Mouse (Mus musculus): ENCODE measurements around the gene Tmcc3. TPM values are rescaled to one million over a fixed set of nuclear protein-coding genes. Genes with fewer than 3 reads are reported as not detected.

The Tmcc3 gene
- total and polyA plus RNA-seq, 2 experiments from 2014 or later: 4.1 to 10.0 TPM

DNA sequence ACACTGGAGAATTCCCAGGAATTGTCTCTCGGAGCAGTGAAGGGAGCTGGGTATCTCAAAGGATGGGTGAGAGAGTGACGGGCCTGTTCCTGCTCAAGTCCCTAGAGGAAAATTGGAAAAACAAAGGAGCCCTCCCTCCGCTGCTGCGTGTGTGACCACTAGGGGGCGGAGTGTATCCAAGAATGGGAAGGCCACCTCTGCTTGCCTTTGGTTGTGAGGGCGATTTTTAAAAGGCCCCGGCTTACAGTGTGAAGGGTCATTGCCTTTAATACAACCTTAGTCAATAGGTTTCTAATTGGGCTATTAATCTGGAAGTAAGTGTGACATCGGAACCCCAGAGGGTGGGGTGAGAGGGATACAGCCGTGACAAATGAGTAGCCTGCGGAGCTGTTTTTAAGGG lies 311.9 kb downstream of the Tmcc3 start:
- 10% methylated on average over 10 of the region's 10 CpGs for WGBS
- peaks cover 15% of the 10 kb centered on the region; the same call in 1 of the 2 replicates for H3K27me3 ChIP-seq (ENCODE audit: control insufficient read depth, insufficient read depth, low read length)
- no peak overlapping the region for H3K27ac ChIP-seq (ENCODE audit: low read depth)
- no peaks in the 10 kb centered on the region for H3K36me3 ChIP-seq (replicated peaks; ENCODE audit: control insufficient read depth, insufficient read depth, low read length)
- DNase-seq (ENCODE audit: low spot score): peak; percentile 82
- H3K4me1 ChIP-seq (ENCODE audit: control insufficient read depth, insufficient read depth): no peaks in the 10 kb centered on the region
- no peak overlapping the region for H3K9ac ChIP-seq (replicated peaks; ENCODE audit: low read depth, low read length)
- no peaks in the 10 kb centered on the region for H3K9me3 ChIP-seq (replicated peaks; ENCODE audit: control insufficient read depth, low read length)
- no peak overlapping the region for H3K4me2 ChIP-seq (ENCODE audit: low read depth, low read length)
- peak; percentile 75 for ATAC-seq (ENCODE audit: insufficient read depth, low read depth)
- TF ChIP-seq CTCF (IDR thresholded peaks at IDR 0.05; ENCODE audit: low read depth) (peak; percentile 97), EP300 (IDR thresholded peaks at IDR 0.05; ENCODE audit: low read depth) (no peak)
- H3K4me3 ChIP-seq (ENCODE audit: low read depth, low read length): no peak overlapping the region

DNA sequence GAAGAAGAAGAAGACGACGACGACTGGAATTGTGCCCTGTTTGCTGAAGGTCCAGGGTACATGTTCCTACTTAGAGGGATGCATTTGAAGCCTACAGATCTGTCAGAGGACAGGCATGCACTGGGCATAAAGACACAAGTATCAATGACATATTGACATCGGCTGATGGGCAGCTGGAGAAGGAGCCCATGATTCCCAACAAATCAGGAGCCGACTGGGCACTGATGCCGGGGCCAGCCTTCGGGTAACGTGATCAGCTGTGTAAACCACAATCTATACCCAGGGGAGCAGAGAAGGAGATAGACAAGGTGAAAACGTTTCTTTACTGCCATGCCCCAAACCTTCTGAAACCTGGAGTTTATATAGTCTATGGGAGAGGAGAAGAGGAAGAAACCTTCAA lies 313.3 kb downstream of the Tmcc3 start:
- Histone ChIP-seq H3K4me2 (ENCODE audit: low read depth, low read length) (no peak overlapping the region), H3K36me3 (replicated peaks; ENCODE audit: control insufficient read depth, insufficient read depth, low read length) (no peaks in the 10 kb centered on the region), H3K4me3 (ENCODE audit: low read depth, low read length) (no peak overlapping the region), H3K9ac (replicated peaks; ENCODE audit: low read depth, low read length) (no peak overlapping the region), H3K27me3 (ENCODE audit: control insufficient read depth, insufficient read depth, low read length) (peaks cover 15% of the 10 kb centered on the region; the same call in 1 of the 2 replicates), H3K9me3 (replicated peaks; ENCODE audit: control insufficient read depth, low read length) (no peaks in the 10 kb centered on the region), H3K4me1 (ENCODE audit: control insufficient read depth, insufficient read depth) (no peaks in the 10 kb centered on the region), H3K27ac (ENCODE audit: low read depth) (no peak overlapping the region)
- DNase-seq (ENCODE audit: low spot score) (no peak), ATAC-seq (ENCODE audit: insufficient read depth, low read depth) (no peak)
- 80% methylated on average over 9 of the region's 9 CpGs for WGBS
- TF ChIP-seq CTCF (IDR thresholded peaks at IDR 0.05; ENCODE audit: low read depth): no peak
- TF ChIP-seq EP300 (IDR thresholded peaks at IDR 0.05; ENCODE audit: low read depth): no peak

DNA sequence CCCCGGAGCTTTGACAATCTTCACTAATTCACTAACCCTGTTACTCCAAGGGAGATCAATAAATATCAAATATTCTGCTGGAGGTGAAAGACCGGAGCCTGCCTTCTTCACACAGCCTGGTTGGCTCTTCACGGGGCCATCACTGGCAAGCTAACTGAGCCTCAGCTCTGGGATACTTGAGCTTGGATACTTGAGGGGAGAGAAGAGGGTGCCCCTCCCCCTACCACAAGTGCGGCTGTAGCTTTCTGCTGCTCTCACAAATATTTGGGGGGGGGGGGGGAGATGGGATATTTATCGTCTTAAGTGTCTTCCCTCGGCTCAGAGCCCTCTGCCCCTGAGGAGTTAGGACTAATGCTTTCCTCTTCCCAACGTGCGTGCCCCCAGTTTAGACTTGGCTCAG lies 313.9 kb downstream of the Tmcc3 start:
- DNase-seq (ENCODE audit: low spot score) (no peak), ATAC-seq (ENCODE audit: insufficient read depth, low read depth) (no peak)
- Histone ChIP-seq H3K4me3 (ENCODE audit: low read depth, low read length) (no peak overlapping the region), H3K27me3 (ENCODE audit: control insufficient read depth, insufficient read depth, low read length) (peaks cover 15% of the 10 kb centered on the region; the same call in 1 of the 2 replicates), H3K4me1 (ENCODE audit: control insufficient read depth, insufficient read depth) (no peaks in the 10 kb centered on the region), H3K9ac (replicated peaks; ENCODE audit: low read depth, low read length) (no peak overlapping the region), H3K4me2 (ENCODE audit: low read depth, low read length) (no peak overlapping the region), H3K36me3 (replicated peaks; ENCODE audit: control insufficient read depth, insufficient read depth, low read length) (no peaks in the 10 kb centered on the region), H3K27ac (ENCODE audit: low read depth) (no peak overlapping the region), H3K9me3 (replicated peaks; ENCODE audit: control insufficient read depth, low read length) (no peaks in the 10 kb centered on the region)
- TF ChIP-seq CTCF (IDR thresholded peaks at IDR 0.05; ENCODE audit: low read depth): no peak
- WGBS: 59% methylated on average over 8 of the region's 8 CpGs

DNA sequence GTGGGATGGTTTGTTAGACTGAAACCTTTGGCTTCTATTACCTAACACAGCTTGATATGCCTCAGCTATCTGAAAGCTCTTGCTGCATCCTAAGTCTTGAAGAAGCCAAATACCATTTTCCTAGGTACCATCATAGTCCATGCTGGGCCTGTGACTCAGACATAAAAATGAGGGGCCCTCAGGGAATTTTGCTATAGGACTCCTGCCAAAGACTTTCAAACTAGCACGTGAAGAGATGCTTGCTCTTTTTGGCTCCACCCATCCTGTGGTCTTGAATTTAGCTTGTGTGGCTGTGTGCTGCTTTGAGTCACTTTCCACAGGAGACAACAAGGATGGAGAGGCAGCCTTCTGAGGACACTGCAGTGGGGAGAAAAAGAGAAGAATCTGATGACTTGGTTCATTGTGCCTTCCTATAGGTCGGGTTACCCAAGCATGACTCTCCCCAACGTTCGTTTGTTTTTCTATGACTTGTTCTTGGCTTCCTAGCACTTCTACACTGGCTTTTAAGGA lies 319.1 kb downstream of the Tmcc3 start:
- no peak for DNase-seq (ENCODE audit: low spot score)
- Histone ChIP-seq H3K4me3 (ENCODE audit: low read depth, low read length) (no peak overlapping the region), H3K36me3 (replicated peaks; ENCODE audit: control insufficient read depth, insufficient read depth, low read length) (no peaks in the 10 kb centered on the region), H3K4me2 (ENCODE audit: low read depth, low read length) (no peak overlapping the region), H3K27ac (ENCODE audit: low read depth) (no peak overlapping the region), H3K4me1 (ENCODE audit: control insufficient read depth, insufficient read depth) (no peaks in the 10 kb centered on the region), H3K9ac (replicated peaks; ENCODE audit: low read depth, low read length) (no peak overlapping the region), H3K27me3 (ENCODE audit: control insufficient read depth, insufficient read depth, low read length) (no peaks in the 10 kb centered on the region), H3K9me3 (replicated peaks; ENCODE audit: control insufficient read depth, low read length) (no peaks in the 10 kb centered on the region)
- 61% methylated on average over 4 of the region's 4 CpGs for WGBS
- ATAC-seq (ENCODE audit: insufficient read depth, low read depth): no peak
- no peak for TF ChIP-seq CTCF (IDR thresholded peaks at IDR 0.05; ENCODE audit: low read depth)
- TF ChIP-seq EP300 (IDR thresholded peaks at IDR 0.05; ENCODE audit: low read depth): no peak

DNA sequence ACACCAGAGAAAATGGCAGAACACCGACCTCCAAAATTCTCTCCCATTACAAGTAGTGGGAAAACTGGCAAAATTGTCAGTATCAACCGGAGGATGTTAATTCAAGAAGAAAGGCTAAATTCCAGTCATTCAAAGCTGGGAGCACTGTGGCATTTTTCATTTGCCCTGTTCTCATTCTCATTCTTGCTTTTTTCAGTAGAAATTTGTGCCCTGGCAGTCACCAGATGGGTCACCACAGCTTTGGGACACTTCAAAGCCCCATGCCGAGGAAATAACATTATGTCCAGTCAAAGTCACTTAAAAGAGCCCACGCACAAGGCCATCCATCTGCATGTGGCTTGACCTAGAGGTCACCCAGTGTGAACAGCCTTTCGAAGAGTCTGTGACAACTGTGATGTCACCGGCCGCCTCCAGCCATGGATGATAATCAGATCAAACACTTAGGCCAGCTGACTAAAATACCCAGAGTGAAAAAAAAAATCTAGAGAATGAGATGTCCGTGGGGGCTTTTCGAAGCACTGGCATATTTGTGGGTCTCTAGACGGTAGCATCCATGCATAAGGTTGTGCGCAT lies 319.9 kb downstream of the Tmcc3 start:
- Histone ChIP-seq H3K4me1 (ENCODE audit: control insufficient read depth, insufficient read depth) (no peaks in the 10 kb centered on the region), H3K9me3 (replicated peaks; ENCODE audit: control insufficient read depth, low read length) (no peaks in the 10 kb centered on the region), H3K27me3 (ENCODE audit: control insufficient read depth, insufficient read depth, low read length) (no peaks in the 10 kb centered on the region), H3K36me3 (replicated peaks; ENCODE audit: control insufficient read depth, insufficient read depth, low read length) (no peaks in the 10 kb centered on the region), H3K4me2 (ENCODE audit: low read depth, low read length) (no peak overlapping the region), H3K27ac (ENCODE audit: low read depth) (no peak overlapping the region), H3K9ac (replicated peaks; ENCODE audit: low read depth, low read length) (no peak overlapping the region), H3K4me3 (ENCODE audit: low read depth, low read length) (no peak overlapping the region)
- DNase-seq (ENCODE audit: low spot score) (no peak), ATAC-seq (ENCODE audit: insufficient read depth, low read depth) (no peak)
- 70% methylated on average over 11 of the region's 11 CpGs for whole genome bisulfite sequencing
- TF ChIP-seq CTCF (IDR thresholded peaks at IDR 0.05; ENCODE audit: low read depth) (no peak), EP300 (IDR thresholded peaks at IDR 0.05; ENCODE audit: low read depth) (no peak)

DNA sequence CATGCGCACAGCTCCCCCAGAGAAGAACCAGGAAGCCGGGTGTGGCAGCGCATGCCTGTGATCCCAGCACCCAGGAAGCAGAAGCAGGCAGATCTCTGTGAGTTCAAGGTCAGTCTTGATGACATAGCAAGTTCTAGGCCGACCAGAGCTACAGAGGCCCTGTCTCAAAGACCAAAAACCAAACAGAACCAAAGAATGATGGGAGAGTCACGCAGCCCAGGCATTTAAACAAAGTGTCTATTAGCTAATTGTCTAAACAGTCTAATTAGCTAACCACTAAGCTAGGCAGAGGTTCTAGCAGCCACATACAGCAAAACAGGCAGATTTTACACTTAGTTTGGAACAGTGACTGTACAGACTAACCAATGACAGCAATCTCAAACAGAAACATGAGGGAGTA lies 320.5 kb downstream of the Tmcc3 start:
- DNase-seq (ENCODE audit: low spot score): no peak
- no peak for ATAC-seq (ENCODE audit: insufficient read depth, low read depth)
- H3K4me3 ChIP-seq (ENCODE audit: low read depth, low read length): no peak overlapping the region
- H3K9ac ChIP-seq (replicated peaks; ENCODE audit: low read depth, low read length): no peak overlapping the region
- H3K4me2 ChIP-seq (ENCODE audit: low read depth, low read length): no peak overlapping the region
- no peaks in the 10 kb centered on the region for H3K27me3 ChIP-seq (ENCODE audit: control insufficient read depth, insufficient read depth, low read length)
- WGBS: 83% methylated on average over 5 of the region's 5 CpGs
- H3K9me3 ChIP-seq (replicated peaks; ENCODE audit: control insufficient read depth, low read length): no peaks in the 10 kb centered on the region
- no peak for TF ChIP-seq CTCF (IDR thresholded peaks at IDR 0.05; ENCODE audit: low read depth)
- no peaks in the 10 kb centered on the region for H3K36me3 ChIP-seq (replicated peaks; ENCODE audit: control insufficient read depth, insufficient read depth, low read length)
- H3K4me1 ChIP-seq (ENCODE audit: control insufficient read depth, insufficient read depth): no peaks in the 10 kb centered on the region
- no peak overlapping the region for H3K27ac ChIP-seq (ENCODE audit: low read depth)

All from heart, postnatal 0 days (tissue).